Mouse (Mus musculus): Measurements from ENCODE around the gene Siah2. TPM values are rescaled to one million over a fixed set of nuclear protein-coding genes. Genes with fewer than 3 reads are reported as not detected.

Siah2 gene
- polyA plus RNA-seq (2017; shearing (Covaris generic)) = 0.76 TPM

GRCm38 (mm10) chr3:58691997-58692721, at the start of gene Siah2:
TSS of gene Siah2 (minus strand) at chr3:58692400.

GRCm38 (mm10) chr3:58636406-58637295, 55.5 kb downstream of the Siah2 start, which contains the start of gene Erich6:
TSS of gene Erich6 (minus strand) at chr3:58637207.

Other genes starting within 250 kb of the Siah2 start
- 35.7 TPM for gene Eif2a, start 166.6 kb downstream of the Siah2 start, polyA plus RNA-seq (2017; shearing (Covaris generic))
- gene Serp1, start 166.5 kb downstream of the Siah2 start, polyA plus RNA-seq (2017; shearing (Covaris generic)) = 88.7 TPM
- gene Selenot, start 115.8 kb downstream of the Siah2 start, polyA plus RNA-seq (2017; shearing (Covaris generic)) = 33.3 TPM
- gene Erich6, start 55.2 kb downstream of the Siah2 start, polyA plus RNA-seq (2017; shearing (Covaris generic)) = not detected
- not detected for gene Mindy4b-ps, start 129.9 kb upstream of the Siah2 start, polyA plus RNA-seq (2017; shearing (Covaris generic))
- not detected for gene Clrn1, start 192.9 kb upstream of the Siah2 start, polyA plus RNA-seq (2017; shearing (Covaris generic))